Mouse (Mus musculus) CD8-positive naive resting alpha-beta T cell, adult 2 months (primary cell): ENCODE measurements at regions not wholly inside any gene's neighbourhood (a gene's known extent, or its start where the extent isn't known, plus 50 kb on each side); places are given as distances from the start of the nearest gene placed in this dataset.

Experiments used
- DNase-seq, 2 experiments: peaks; one replicate each; pipeline ENCODE4 v3.0.0; 2022; ENCODE audit warnings: low read depth in 2 of 2, low spot score in 2 of 2

DNA sequence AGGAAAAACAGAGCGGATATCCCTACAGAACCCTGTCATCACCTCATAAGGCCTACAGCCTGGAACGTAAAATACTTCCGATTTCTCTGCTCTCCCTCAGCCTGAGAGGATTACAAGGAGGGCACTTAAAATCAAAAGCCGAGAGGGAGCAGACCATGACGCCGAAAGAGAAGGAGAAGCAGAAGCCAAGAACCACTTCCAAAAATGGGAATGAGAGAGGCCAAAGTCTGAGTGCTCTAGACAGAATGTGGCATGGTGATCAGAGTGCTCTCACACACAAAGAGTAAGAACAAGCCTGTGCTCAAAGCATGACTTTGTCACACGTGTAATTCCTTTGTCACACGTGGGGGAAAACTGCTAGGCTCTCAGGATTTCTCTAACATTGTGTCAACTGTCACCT lies 125.9 kb downstream of the Hlx start:
- DNase-seq, result no peak

DNA sequence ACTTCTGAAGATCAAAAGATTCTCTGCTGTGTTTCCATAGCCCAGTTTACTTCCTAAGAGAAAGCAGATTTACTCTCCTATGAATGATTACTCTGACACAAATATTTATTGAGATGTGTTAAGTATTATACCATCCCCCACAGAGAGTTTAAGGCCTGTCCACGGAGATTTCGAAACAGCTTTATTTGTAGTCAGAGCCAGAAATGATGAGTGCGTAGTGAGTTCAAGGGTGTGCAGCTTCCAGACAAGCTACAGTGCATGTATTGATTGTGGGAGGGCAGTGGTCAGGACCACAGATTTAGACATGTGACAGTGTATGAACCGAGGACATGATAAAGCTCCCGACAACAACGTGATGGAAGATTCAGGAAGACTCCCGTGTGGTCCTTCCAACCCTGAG lies 126.8 kb downstream of the Hlx start:
- DNase-seq, result no peak

DNA sequence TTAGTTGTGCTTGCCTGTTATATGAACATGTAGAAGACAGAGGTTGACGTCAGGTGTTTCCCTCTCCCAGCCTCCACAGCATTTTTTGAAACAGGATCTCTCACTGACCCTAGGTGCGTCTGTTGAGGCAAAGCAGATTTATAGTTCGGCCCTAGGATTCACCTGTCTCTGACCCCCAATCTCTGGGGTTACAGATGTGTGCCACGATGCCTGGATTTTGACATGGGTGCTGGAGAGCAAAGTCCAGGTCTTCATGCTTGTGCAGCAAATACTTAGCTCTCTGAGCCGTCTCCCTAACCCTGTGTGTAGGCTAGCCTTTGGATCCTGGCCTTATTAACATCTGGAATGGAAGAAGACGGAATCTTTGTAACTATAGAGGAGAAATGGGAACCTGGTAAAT lies 129.3 kb downstream of the Hlx start:
- DNase-seq, result no peak

DNA sequence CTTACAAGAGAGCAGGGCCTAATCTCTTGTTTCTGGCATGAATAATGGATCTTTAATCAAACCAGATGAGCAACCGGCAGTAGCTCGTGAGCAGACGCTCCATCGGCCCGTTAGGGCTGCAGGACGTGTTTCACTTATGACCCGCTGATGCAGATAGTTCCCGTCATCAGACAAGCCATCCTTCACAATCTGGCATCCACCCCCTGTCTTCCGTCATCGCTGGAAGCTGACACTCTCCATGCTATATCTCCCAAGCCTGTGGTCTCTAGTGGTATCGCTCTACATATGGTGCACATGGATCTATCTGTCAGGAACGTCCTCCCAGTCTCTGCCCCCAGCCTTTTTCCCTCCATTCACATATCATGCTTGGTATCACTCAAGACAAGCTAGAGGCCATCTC lies 137.0 kb downstream of the Hlx start:
- DNase-seq, result no peak

DNA sequence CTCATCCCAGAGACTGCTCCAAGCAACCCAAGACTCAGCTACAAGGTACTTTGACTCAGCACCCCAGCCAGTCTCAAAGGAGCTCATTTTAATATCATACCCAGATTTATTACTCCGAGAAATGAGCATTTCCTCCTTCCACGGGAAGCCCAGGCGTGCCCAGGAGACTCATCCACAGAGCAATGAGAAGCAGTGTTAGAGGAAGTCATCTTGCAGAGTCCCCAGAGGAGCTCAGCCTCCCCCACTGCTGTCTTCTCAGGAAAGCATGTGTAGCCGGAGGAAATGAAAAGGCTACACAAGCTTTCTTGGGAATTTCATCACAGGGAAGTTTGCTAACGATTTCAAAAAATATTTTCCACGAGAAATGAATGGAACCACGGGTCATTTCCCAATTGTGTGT lies 141.8 kb downstream of the Hlx start:
- DNase-seq, result no peak

DNA sequence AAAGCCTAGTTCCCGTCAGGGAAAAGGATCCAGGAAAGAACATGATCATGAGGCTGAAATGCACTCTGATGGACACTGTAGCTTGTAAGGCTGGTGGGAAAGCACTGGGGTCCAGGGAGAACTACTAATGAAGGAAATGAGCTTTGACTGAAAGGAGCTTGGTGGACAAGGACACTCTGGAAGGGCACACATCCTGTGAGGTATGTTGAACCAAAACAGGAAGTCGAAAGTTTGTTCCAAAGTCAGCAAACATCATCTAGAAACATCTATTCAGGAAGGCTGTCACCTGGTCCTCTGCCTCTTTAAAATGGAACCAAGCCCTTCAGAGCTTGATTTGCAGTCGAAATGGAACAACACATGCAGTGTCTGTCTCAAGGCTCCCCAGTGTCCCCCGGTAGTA lies 143.1 kb downstream of the Hlx start:
- no peak for DNase-seq

DNA sequence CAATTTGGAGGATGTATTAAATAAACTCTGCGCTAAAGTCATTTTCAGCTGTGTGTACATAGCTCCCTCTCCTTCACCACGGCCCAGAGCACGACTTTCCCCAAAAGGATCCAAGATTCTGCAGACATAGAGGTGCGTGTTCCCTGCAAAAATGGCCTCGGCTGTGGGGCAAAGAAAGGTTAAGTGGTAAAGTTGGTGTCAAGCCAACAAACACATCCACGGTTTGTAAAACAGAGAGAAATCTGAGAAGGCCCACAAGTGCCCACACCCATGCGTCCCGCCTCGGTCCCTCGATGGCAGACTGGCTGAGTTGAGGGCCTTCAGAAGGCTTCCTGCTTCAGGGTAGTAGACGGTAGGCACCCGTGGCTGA lies 147.9 kb downstream of the Hlx start:
- no peak for DNase-seq

DNA sequence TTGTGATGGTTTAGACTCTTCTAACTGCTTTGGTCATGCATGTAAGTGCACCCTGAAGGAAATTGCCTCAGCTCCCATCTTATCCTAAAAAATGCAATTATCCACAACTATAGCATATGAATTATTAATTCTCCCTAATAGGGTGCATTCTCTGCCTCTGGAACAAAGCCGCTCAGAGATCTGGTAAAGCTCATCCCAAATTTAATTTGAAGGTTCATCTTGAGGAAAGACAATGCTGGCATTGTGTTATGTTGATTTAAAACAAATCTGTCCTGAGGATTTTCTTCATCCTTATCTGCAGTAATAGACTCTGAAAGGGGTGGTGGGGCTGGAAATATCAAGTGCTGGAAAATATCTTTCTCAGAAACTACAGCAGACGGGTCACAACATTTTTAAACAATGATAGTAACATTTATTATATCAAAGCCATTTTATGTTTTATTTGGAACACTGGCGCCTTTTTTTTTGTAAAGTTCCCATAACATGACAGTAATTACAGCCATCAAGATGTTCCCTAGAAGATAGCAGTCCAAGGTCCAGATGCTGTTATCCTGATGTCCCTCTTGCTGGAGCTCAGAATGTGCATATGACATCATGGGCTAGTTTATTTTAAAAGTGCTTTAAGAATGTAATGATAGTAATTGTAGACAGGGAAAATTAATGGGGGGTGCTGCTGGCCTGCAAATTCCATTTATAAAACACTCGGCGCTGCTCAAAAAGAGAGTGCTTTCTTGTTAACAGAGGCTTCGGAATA lies 148.5 kb downstream of the Hlx start:
- DNase-seq, result no peak

DNA sequence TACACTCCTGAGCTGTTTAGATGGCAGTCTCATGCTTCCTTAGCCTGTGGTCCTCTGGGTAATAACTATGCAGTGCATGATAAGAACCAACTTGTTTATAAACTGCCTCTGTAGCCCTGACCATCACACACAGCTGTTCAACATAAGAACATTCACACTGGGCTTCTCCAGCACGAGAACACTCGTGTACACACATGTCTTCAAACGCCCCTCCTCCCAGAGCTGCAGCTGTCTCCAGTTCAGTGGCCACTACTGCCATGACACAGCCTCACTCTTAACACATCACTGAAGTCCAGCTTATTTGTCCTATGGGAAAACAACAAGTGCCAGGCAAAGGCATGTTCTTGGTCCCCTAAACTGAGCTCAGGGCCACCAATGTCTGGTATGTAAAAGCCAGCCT lies 152.9 kb downstream of the Hlx start:
- DNase-seq, result no peak

DNA sequence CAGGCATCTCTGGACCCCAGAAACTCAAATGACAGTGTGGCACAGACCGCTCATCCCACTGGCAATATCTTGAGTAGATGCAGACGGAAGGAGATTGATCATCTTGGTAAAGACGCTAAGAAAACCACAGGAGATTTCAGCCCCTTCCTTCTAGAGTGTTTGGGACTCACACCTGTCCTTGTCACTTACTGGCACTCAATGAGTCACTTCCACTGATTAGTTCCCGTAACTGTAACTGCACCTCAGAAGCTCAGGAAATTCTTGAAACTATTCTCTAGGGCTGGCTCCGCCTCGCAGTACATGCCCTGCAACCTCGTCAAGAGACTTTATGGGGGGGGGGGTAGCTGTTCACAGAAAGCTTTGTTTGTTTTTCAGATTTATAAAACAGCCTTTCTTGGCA lies 155.9 kb downstream of the Hlx start:
- DNase-seq, result no peak

DNA sequence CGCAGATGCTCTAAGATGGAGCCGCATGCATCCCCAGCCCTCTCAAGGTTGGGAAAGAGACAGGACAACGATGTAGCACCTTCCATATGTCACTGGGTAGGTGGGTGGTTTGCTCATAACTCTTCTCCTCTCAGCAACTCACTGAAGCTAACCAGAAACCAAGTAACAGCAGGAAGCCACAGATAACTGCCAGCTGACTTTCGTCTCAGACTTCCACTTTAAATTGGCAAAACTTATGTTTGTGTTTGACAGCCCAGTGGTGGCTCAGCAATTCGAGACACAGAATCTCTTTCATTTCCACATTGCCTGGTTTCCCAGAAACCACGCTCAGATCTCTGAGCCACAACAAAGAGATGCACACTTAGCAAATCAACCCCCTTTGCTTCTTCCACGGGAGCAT lies 159.1 kb downstream of the Hlx start:
- no peak for DNase-seq

DNA sequence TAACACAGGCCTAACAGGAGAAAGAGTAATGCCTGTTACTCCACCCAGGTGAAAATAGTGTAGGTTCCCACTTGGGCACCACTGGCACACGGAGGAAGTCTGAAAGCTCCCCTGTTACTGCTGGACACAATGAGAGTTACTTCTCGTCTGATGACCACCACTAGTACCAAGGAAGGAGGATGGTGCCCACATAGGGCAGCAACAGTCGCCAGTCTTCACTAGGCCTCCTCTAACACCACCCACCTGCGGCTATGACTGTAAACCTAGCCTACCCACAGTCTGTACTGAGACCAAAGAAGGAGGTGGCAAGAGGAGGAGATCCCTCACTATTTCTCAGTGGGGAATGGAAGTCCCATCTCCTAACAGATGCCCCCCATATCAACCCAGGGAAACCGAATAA lies 161.7 kb downstream of the Hlx start:
- no peak for DNase-seq

DNA sequence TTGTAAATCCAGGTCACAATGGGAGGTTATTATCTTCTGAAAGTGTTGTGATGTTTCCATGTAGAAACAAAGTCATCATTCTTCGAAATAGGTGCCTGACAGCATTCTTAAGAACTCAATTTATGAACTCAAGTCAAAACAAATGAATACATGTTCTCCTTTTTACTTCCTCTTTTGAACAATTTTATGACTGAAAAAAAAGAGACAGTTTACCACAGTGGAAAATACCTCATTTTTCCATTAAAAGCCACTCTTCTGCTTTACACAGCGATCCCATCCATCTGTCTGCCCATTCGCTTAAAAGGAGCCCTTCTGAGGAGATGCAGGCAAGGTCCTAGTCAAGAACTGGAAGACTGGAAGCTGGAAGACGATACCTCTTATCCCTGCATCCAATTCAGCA lies 169.5 kb downstream of the Hlx start:
- DNase-seq, result no peak

DNA sequence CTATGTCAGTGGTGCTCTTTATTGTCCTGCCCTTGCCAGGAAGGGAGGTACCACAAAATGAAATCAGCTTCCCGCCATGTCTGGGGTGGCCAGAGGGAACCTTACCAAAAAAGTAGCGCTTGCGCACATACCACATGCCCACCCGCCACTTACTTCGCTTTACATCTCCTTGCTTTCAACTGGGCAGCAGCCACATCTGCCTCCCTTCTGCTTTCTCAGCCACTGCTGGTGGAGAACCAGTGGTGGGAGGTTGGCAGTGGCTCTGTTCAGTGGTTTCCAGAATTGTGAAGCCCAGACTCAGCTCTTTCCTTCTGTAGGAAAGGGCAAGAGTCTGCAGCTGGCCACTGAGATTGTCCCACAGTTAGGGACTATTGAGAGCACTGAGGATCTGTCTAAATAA lies 170.2 kb downstream of the Hlx start:
- DNase-seq, result no peak

DNA sequence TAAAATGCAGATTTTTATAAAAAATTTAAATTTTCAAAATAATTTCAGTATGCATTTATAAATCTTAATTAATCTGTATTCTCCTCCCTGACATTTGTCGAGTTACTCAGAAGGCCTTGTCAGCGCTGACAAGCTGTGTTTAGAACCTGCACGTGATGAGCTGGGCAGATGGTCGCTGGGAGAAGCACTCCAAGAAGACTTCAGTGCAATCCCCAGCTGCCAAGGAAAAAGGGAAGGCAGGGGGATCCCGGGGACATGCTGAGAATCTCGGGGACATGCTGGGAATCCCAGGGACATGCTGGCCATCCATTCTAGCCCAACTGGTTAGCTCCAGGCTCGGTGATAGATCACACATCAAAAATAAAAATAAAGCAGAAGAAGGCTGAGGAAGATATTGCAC lies 172.9 kb downstream of the Hlx start:
- DNase-seq, result no peak

DNA sequence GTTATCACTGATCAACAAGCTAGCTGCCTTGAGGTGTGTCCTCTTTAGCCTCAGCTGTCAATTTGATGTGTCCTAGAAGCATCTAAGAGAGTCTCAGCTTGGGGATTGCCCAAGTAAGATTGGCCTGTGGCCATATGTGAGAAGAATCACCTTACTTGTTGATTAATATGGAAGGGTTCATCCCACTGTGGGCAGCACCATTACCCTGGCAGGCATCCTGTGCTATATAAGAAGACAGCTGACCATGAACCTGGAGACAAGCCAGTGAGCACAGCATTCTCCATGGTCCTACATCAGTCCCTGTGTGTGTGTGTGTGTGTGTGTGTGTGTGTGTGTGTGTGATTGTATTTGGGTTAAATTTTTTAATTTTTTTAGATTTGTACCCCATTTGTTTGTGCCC lies 178.6 kb downstream of the Hlx start:
- no peak for DNase-seq

DNA sequence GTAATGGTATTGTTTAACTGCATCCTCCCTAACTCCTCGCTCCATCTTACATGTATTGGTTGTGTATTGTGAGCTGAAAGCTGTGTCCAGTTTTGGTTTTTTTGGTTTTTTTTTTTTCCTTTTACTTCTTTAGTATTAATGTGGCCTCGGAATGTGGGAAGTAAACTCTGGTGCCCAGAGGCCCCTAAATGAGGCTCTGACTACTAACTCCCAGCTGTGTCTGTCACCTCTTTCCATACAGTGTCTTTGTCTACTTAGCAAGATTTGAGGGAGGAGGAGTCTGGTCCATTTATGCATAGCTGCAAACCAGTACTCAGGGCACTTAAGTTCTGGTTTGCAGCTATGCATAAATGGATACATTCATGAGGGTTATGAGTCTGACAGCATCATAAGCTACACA lies 181.9 kb downstream of the Hlx start:
- no peak for DNase-seq

DNA sequence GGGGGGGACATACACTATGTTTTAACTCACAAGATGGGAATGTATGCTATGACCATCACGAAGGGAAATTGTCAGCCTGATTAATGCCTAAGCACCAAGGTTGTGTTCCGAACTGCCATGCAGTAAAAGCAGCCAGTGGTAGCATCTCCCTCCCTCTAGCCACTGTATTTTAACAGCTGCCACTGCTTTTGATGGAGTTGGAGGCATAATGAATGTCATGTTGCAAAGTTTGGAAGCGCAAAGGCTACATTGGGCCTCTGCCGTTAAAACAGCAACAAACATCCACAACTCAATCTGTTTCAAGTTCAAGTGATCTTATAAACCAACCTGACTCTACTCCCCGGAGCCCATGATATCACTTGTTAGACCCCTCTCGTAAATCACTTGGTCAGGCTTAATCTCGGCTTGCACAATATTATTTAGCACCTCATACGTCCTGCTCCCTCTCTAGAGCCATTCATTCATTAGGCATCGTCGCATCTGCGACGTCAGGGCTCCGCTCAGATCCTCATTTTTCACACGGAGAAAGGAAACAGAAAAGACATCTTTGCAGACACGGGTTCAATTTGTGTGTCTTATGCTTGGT lies 184.7 kb downstream of the Hlx start:
- no peak for DNase-seq

DNA sequence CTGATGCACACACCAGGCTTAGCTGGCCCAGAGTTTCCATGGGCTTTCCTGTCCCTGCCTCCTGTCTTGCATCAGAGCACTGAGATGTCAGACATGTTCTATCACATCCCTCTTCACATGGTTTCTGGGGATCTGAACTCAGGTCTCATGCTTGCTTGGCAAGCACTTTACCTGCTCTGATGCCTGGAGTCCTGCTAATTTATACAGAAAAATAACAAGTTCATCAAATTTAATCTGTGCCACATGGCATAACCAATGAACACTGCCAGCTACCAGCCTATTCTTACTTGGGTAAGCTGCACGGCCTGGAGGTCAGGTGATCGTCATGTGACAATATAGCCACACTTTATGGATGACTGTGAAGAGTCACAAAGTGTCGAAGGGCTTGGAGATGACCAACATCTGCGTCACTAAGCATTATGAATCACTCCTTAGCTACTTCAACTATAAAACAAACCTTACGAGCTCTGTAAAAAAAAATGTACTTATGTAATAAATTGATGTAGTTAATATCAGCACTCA lies 186.2 kb downstream of the Hlx start:
- no peak for DNase-seq

DNA sequence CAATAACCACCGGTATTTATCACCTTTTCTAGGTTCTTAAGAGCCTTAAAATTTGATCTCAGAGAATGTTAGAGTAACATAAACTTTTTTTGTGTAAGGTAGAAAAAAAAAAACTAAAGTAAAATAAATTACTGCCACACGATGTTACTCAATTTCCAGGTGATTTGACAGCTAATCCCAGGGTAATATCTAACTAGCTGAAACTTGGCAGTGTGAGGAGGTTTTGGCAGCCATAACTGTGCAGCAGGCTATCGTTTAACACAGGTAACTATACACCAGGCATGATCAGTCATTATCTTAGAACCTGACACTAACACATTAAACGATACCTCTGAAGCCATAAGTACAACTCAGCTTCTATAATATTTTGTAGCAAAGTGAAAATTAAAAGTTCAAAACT lies 187.3 kb downstream of the Hlx start:
- no peak for DNase-seq

DNA sequence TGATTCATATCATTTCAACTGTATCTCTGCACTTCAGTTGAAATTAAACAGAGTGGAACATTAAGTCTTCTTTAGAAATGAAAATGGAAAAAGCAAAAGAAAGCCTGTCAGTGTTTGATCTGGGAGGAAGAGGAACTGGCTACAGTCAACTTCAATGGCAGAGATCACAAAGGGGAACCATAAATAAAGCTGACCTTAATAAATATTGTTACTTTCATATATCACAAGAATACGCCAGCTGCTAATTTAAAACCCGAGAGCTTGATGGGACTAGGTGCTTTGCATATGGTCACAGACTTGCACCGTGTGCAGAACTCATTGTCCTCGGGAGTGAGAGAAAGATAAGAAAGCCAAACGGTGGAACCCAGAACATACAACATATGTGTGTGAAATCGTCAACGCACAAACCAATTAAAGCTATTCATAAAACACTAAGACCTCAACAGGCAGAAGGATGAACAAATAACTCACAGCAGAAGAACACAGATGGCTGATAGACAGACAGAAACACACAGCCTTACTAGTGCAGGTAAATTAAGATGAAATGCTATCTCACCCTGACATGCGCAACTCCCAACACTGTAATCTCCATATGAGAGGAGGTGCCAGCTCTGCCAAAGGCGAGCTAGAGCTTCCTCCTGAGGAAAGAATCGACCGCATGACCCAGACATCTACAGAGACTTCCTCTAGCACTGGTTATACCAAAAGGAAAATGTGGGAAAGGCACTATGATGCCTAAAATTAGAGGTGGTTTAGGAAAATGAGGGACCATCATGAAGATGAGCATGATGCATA lies 189.9 kb downstream of the Hlx start:
- no peak for DNase-seq

DNA sequence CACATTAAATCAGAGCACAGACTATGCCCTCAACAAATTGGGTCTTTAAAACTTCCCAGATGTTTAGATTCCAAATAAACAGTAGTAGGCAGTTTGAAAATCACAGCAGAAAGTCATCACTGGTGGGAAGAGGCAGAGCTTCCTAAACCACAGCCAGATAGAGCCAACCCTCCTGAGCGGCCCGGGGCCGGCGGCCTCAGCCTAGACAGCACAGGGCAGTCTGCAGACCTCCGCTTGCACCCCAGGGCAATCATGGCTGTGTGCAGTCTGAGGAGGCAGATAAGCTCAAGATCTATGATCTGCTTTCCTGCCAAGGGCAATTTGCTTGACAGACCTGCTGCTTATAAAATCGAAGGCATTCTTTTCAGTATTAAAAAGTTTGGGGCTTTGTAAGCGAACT lies 192.6 kb downstream of the Hlx start:
- DNase-seq, result no peak
